Mouse (Mus musculus) left cerebral cortex, postnatal 4 days (tissue): ENCODE results near the gene Ptpn1. TPM values are rescaled to one million over a fixed set of nuclear protein-coding genes. Genes with fewer than 3 reads are reported as not detected.
A peak's percentile ranks its signal among the peaks of the same experiment; 100 is the strongest.

ENCODE experiments used
- DNase-seq: peaks from one replicate; pipeline ENCODE4 v3.0.0-alpha.2; 2022
- intact Hi-C: fragments of 180-260 bp; cut with DNase I; formaldehyde crosslinking; loops from one replicate; pipeline ENCODE4 v1.15.1; 2025
- total RNA-seq, 2 experiments: library from RNA; stranded (reverse); gene quantifications; 2 replicates each; pipeline ENCODE4 v1.2.3; 2021

Ptpn1 gene
- total RNA-seq, 2 experiments from 2014 or later = 66.8 to 68.7 TPM

DNA sequence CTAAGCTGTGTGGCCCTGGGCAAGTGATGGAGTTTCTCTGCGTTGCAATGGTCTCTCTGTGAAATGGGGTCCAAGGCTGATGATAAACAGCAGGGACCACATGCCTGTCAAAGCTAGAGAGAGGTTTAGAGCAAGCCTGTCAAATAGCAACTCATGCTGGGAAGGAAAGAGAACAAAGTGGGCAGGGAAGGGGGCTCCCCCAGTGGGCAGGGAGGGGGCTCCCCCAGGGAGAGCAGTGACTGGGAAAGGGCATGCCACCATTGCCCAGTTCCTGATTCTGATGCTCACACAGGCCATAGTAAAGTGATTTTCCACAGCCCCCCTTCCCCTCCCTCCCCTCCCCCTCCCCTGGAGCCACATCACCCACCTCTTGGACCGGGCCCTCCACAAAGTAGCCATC is 71.0 kb downstream of the Ptpn1 start:
- no peak for DNase-seq
- intact Hi-C loops = no loop called here

DNA sequence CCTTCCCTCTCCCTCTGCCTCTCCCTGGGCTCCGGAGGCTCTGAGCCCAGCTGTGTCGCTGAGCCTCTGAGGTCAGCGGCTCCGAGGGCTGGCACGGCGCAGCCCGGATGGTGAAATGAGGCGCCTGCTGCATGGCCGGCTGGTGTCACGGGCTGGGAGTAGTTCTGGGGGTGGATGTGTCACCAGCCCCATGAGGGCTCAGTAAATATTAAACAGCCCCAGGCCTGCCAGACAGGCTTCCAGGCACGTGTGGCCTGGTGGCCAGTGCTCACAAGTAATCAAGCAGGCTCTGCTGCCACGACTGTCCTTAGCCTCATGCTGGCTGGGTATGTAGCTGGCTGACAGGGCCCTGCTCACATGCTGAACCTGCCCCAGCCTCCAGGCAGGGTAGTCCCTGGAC is 71.6 kb downstream of the Ptpn1 start:
- intact Hi-C loops = no loop called here
- DNase-seq = no peak

- intact Hi-C loops = no loop called here
- no peak for DNase-seq
Measured at GRCm38 (mm10) chr2:168004369-168004768, 72.5 kb downstream of the Ptpn1 start.

DNA sequence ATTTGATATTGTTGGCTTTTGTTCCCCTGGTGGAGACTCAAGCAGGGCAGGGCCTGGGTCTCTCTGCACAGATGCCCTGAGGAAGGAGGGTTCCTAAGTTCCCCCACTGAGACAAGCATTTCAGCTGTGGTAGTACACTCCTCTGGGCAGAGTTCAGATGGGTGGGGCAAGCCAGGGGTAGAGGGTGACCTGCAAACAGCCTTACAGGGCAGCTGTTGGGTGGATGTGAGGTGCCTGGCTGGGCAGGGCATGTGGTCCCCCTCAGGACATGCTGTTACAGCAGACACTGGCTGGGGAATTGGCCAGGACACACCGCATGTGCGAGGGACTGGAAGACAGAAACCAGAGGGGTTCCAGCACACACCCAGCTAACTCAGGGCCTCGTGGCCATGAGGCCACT is 73.1 kb downstream of the Ptpn1 start:
- intact Hi-C loops = no loop called here
- no peak for DNase-seq

GRCm38 (mm10) chr2:168005616-168006015 is 73.8 kb downstream of the Ptpn1 start:
- no peak for DNase-seq
- intact Hi-C loops = no loop called here

DNA sequence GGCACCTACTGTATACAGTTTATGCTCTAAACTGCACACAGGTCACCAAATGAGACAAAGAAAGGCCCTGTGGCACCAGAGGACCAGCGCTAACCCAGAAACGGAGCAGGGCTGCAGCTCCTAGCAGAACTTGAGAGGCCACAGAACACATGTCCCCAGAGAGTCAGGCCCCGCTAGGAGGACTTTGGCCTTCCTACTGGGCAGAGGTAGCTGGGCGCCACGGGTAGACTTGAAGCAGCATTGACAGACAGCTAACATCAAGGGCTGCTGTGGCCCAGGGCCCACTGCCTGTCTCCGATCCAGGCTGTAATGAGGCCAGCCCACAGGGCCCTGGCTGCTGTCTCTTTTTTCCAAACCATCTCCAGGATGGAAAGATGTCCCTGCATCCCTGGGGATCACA is 74.6 kb downstream of the Ptpn1 start:
- DNase-seq = no peak
- intact Hi-C loops = no loop called here

DNA sequence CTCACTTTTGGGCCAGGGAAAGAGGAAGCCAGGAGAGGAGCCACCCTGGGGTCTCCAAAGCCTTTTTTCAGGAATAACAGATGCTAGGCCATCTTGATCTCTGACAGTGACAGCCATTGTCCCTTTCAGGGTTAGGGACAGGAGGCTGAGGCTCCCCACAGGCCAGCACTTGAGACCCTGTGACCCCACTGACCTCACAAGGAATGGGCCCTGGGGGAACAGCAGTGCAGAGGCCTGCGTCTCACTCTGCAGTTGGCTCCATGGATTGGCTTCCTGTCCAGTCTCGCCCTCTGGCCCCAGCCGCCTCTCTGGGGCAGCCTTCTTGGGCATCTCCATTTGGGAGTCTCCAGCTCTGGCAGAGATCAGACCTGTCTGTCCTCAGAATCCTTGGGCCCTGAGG is 76.3 kb downstream of the Ptpn1 start:
- intact Hi-C loops = no loop called here

GRCm38 (mm10) chr2:168009936-168010668 is 78.2 kb downstream of the Ptpn1 start, which contains the start of gene Ripor3:
Ripor3 (minus strand) TSS chr2:168010618.
- intact Hi-C loops = no loop called here
- DNase-seq = peak; percentile 74

More for the DNA sequence above, 76.3 kb downstream of the Ptpn1 start:
- DNase-seq = no peak

GRCm38 (mm10) chr2:168010893-168011292 is 79.0 kb downstream of the Ptpn1 start:
- no peak for DNase-seq
- intact Hi-C loops = no loop called here

- peak; percentile 78 for DNase-seq
- intact Hi-C loops = no loop called here
Measured at GRCm38 (mm10) chr2:168016951-168017391, 85.1 kb downstream of the Ptpn1 start.

DNA sequence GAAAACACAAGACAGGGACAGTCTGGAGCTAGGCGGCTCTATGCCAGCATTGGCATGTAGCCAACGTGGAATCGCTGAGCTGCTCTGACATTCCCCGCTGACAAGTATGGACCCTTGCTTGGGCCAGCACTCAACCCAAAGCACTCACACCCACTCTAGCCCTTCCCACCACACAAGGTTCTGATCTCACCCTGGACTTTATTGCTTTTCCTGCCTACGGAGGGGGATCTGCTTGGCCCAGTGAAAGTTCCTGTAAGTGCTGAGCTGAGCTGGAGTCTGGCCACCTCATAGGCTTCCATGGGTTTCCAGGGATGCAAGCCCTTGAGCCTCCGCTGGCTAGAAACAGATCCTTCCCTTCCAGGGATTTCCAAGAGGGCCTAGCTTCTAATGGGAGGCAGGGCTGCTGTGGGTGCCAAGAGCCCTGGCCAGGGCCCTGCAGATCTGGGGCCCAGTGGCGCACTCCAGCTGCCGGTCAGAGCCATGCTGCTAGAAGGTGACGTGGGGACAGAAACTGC is 87.4 kb downstream of the Ptpn1 start:
- intact Hi-C loops = no loop called here

GRCm38 (mm10) chr2:168023763-168024402 is 92.0 kb downstream of the Ptpn1 start:
- no peak for DNase-seq
- intact Hi-C loops = no loop called here

More for the DNA sequence above, 87.4 kb downstream of the Ptpn1 start:
- peak; percentile 90 for DNase-seq

- DNase-seq = no peak
- intact Hi-C loops = no loop called here
Measured at GRCm38 (mm10) chr2:168025174-168025573, 93.3 kb downstream of the Ptpn1 start.

- no peak for DNase-seq
- intact Hi-C loops = no loop called here
Measured at GRCm38 (mm10) chr2:168025882-168026281, 94.0 kb downstream of the Ptpn1 start.

DNA sequence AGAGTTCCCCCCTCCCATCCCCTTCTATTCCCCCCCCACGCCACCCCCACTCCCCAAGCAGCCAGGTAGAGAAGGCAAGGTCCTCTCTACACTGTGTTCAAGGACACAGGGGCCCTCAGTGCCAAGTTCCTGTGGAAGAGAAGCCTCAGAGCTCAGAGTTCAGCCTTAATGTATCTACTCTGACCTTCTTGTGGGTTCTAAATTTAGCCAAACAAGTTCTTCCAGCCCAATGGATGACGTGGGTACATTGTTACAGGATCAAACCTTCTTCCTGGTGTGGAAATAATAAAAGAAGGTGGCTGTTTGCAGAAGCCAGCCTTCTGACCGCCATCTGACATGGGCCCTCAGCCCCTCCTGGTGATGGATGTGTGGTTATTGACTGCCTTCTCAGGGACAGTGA is 94.6 kb downstream of the Ptpn1 start:
- no peak for DNase-seq
- intact Hi-C loops = no loop called here

DNA sequence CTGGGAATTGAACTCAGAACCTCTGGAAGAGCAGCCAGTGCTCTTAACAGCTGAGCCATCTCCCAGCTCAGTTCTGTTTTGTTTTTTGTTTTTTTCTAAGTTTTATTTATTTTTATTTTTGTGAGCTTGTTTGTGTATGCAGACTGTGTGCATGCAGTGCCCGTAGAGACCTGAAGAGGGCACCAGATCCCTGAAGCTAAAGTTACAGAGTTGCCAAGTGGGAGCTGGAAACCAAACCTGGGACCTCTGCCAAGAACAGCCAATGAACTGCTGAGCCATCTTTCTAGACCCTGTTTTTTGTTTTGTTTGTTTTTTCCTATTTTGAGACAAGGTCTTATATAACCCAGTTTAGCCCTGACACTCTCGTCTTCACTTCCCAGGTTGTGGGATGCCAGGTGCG is 96.5 kb downstream of the Ptpn1 start:
- no peak for DNase-seq
- intact Hi-C loops = no loop called here

Other genes starting within 250 kb of the Ptpn1 start
- gene Cebpb, start 243.1 kb upstream of the Ptpn1 start, total RNA-seq = 1 to 10 TPM; 3.8 to 5.5 TPM
- gene Tmem189, start 242.2 kb upstream of the Ptpn1 start, total RNA-seq = 10 to 100 TPM; 37.6 to 39.2 TPM
- gene Ripor3, start 78.6 kb downstream of the Ptpn1 start, total RNA-seq = under 1 TPM; 0.52 to 0.64 TPM
- 1 to 10 TPM; 4.3 to 4.9 TPM for gene Pard6b, start 148.9 kb downstream of the Ptpn1 start, total RNA-seq